Mouse (Mus musculus): ENCODE measurements at regions not wholly inside any gene's neighbourhood (a gene's known extent, or its start where the extent isn't known, plus 50 kb on each side); places are given as distances from the start of the nearest gene placed in this dataset.

DNA sequence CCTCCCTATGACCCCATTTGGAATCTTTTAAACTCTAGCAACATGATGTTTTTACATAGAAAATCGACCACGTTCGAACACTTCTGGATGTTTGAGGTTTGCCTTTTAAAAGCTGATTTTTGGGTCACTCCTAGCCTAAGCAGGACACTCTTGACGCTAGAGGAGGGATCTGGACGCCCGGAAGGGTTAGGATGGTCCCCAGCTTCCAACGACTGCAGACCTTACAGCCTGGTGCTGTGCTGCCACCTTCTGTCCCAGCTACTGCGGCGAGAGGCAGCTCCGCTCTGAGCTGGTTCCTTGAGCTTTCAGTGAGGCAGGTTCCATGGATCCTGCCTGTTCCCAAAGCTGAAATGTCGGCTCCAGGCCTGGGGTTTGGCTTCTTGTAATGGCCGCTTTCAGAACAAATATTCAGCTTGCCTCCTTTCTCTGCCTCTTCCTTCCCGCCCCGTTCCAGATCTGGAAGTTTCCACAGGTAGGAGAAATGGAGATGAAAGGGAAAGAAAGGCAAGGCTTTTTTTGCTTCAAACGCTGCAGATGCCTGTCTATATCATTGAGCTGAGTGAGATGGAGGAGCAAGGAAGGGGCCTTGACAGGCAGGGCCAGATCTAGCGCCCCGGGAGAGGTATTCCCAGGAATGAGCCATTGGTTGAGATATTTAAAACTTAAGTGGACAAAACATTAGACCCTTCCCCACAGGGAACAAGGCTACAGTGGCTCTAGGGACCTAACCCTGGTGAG is 152.7 kb upstream of the Habp2 start:
- Histone ChIP-seq H3K4me1 (ENCODE audit: control insufficient read depth, insufficient read depth, low read length) (peaks cover 2% of the 10 kb centered on the region; the same call in 1 of the 2 replicates), H3K36me3 (ENCODE audit: control insufficient read depth, insufficient read depth, low read length) (no peaks in the 10 kb centered on the region), H3K4me2 (ENCODE audit: low read depth, low read length) (peak overlapping the region; percentile 33), H3K27me3 (ENCODE audit: control insufficient read depth, insufficient read depth, low read length) (no peaks in the 10 kb centered on the region), H3K4me3 (replicated peaks; ENCODE audit: low read length) (no peak overlapping the region), H3K27ac (ENCODE audit: low read length) (no peak overlapping the region), H3K9ac (ENCODE audit: low read length) (peak overlapping the region; percentile 41; the same call in 1 of the 2 replicates), H3K9me3 (replicated peaks; ENCODE audit: control insufficient read depth, low read length) (no peaks in the 10 kb centered on the region)
- peak; percentile 90 for ATAC-seq (ENCODE audit: insufficient read depth, low FRiP score)
- WGBS: 20% methylated on average over 17 of the region's 17 CpGs

DNA sequence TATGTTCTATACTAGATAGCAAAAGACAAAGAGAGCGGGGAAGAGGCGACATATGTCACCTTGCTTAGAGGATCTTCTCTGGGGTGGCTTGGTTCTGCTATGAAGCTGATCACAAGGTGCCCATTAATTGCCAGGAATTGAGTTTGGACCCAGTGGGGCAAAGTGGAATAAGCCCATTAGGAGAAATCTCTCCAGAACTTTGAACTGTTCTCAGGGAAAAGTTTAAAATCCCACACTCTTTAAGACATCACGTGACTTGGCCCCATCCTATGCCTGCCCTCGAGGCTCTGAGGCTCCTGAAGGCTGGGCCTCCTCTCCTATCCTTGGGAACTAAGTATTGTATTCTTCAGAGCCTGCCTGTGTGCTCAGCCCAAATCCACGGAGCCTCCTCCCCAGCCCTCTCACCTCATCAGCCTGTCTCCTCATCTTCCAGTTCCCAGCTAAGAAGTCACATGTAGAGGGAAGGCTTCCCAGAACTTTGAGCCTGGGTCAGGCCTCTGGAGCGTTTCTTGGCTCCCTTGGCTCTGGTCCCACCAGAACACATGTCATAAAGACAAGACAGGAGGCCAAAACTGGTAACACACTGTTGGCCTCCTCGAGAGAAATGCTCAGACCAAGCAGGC is 151.5 kb upstream of the Habp2 start:
- Histone ChIP-seq H3K27me3 (ENCODE audit: control insufficient read depth, insufficient read depth, low read length) (no peaks in the 10 kb centered on the region), H3K4me1 (ENCODE audit: control insufficient read depth, insufficient read depth, low read length) (peaks cover 2% of the 10 kb centered on the region; the same call in 1 of the 2 replicates), H3K4me2 (ENCODE audit: low read depth, low read length) (no peak overlapping the region), H3K27ac (ENCODE audit: low read length) (no peak overlapping the region), H3K9ac (ENCODE audit: low read length) (no peak overlapping the region), H3K9me3 (replicated peaks; ENCODE audit: control insufficient read depth, low read length) (no peaks in the 10 kb centered on the region), H3K36me3 (ENCODE audit: control insufficient read depth, insufficient read depth, low read length) (no peaks in the 10 kb centered on the region), H3K4me3 (replicated peaks; ENCODE audit: low read length) (no peak overlapping the region)
- 78% methylated on average over 7 of the region's 7 CpGs for WGBS
- ATAC-seq (ENCODE audit: insufficient read depth, low FRiP score): no peak

DNA sequence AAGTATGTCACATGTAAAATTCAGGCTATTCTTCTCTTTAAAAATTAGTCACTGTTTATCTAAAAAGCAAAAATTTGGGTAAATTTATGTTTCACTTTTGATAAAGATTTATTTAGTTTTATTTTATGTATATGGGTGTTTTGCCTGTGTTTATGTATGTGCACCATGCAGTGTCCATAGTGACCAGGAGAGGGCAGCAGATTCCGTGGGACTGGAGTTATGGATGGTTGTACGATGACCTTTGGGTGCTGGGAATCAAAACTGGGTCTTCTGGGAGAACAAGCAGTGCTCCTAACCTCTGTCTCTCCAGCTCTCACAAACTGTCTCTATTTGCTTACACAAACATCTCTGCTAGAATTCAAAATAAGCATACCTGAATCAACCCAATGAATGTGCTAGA is 146.4 kb upstream of the Habp2 start:
- no peak for ATAC-seq (ENCODE audit: insufficient read depth, low FRiP score)
- Histone ChIP-seq H3K27ac (ENCODE audit: low read length) (no peak overlapping the region), H3K9ac (ENCODE audit: low read length) (no peak overlapping the region), H3K36me3 (ENCODE audit: control insufficient read depth, insufficient read depth, low read length) (no peaks in the 10 kb centered on the region), H3K4me1 (ENCODE audit: control insufficient read depth, insufficient read depth, low read length) (no peaks in the 10 kb centered on the region), H3K4me3 (replicated peaks; ENCODE audit: low read length) (no peak overlapping the region), H3K4me2 (ENCODE audit: low read depth, low read length) (no peak overlapping the region), H3K9me3 (replicated peaks; ENCODE audit: control insufficient read depth, low read length) (peaks cover 6% of the 10 kb centered on the region), H3K27me3 (ENCODE audit: control insufficient read depth, insufficient read depth, low read length) (no peaks in the 10 kb centered on the region)
- WGBS: 81% methylated on average over 2 of the region's 2 CpGs

DNA sequence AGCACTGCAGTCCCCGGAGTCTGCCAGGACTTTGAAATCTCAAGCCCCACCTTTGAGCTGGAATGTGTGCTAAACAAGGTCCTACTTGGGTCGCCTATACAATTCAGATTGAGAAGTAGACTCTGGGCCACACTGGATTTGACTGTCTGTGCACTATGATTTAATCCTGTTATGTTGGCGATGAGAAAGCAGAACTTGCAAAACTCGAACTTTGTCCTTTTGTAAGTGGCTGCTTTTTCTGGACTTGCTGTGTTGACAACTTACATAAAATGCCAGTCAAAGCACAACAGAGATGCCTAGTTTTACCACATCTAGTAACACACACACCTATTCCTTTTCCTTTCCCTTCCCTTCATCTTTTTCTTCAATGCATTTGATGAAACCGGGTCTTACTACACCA is 142.7 kb upstream of the Habp2 start:
- Histone ChIP-seq H3K9ac (ENCODE audit: low read length) (no peak overlapping the region), H3K4me1 (ENCODE audit: control insufficient read depth, insufficient read depth, low read length) (no peaks in the 10 kb centered on the region), H3K27me3 (ENCODE audit: control insufficient read depth, insufficient read depth, low read length) (no peaks in the 10 kb centered on the region), H3K36me3 (ENCODE audit: control insufficient read depth, insufficient read depth, low read length) (no peaks in the 10 kb centered on the region), H3K4me3 (replicated peaks; ENCODE audit: low read length) (no peak overlapping the region), H3K9me3 (replicated peaks; ENCODE audit: control insufficient read depth, low read length) (peaks cover 6% of the 10 kb centered on the region), H3K27ac (ENCODE audit: low read length) (no peak overlapping the region), H3K4me2 (ENCODE audit: low read depth, low read length) (no peak overlapping the region)
- 78% methylated on average over 5 of the region's 5 CpGs for WGBS
- no peak for ATAC-seq (ENCODE audit: insufficient read depth, low FRiP score)

DNA sequence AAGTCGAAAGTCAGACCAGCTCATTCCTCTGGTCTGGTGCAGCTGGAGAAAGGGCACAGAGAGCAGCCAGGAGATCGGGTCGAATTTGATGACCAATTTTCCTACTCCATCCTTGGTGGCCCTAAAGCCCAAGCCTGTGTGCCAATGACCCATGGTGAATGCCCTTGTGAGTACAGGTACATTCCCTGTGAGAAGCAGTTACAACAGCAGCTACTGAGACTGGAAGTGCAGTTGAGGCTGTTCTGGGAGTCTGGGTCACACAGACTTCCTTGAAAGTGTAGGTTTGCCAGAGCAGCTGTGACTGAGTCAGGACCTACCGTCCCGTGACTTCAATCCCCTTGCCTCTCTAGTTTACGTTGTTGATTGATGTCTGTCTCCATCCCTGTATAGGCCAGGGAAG is 129.8 kb upstream of the Habp2 start:
- ATAC-seq (ENCODE audit: insufficient read depth, low FRiP score): no peak
- H3K4me2 ChIP-seq (ENCODE audit: low read depth, low read length): no peak overlapping the region
- H3K27me3 ChIP-seq (ENCODE audit: control insufficient read depth, insufficient read depth, low read length): no peaks in the 10 kb centered on the region
- no peak overlapping the region for H3K27ac ChIP-seq (ENCODE audit: low read length)
- WGBS: 68% methylated on average over 6 of the region's 6 CpGs
- no peaks in the 10 kb centered on the region for H3K9me3 ChIP-seq (replicated peaks; ENCODE audit: control insufficient read depth, low read length)
- H3K9ac ChIP-seq (ENCODE audit: low read length): no peak overlapping the region
- no peaks in the 10 kb centered on the region for H3K36me3 ChIP-seq (ENCODE audit: control insufficient read depth, insufficient read depth, low read length)
- no peak overlapping the region for H3K4me3 ChIP-seq (replicated peaks; ENCODE audit: low read length)
- H3K4me1 ChIP-seq (ENCODE audit: control insufficient read depth, insufficient read depth, low read length): no peaks in the 10 kb centered on the region

DNA sequence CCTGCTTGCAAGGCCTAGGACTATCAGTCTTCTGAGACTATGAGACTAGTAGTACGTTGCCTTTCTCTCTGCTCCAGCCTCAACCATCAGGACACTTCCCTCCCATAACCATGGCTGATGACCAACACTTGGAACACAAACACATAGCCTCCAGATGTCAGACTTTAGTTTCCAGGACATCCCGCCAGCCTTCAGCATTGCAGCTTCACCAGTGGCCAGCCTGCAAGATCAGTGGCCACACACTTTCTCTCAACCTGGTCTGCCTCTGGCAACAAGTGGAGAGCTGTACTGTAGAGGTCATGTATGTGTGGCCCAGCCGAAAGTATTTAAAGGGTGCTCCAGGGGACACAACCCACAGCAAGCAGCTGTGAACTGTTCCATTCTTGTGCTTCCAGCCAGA is 124.8 kb upstream of the Habp2 start:
- 69% methylated on average over 3 of the region's 3 CpGs for WGBS
- H3K27me3 ChIP-seq (ENCODE audit: control insufficient read depth, insufficient read depth, low read length): no peaks in the 10 kb centered on the region
- no peaks in the 10 kb centered on the region for H3K4me1 ChIP-seq (ENCODE audit: control insufficient read depth, insufficient read depth, low read length)
- H3K9ac ChIP-seq (ENCODE audit: low read length): no peak overlapping the region
- H3K36me3 ChIP-seq (ENCODE audit: control insufficient read depth, insufficient read depth, low read length): no peaks in the 10 kb centered on the region
- H3K4me3 ChIP-seq (replicated peaks; ENCODE audit: low read length): no peak overlapping the region
- ATAC-seq (ENCODE audit: insufficient read depth, low FRiP score): no peak
- H3K4me2 ChIP-seq (ENCODE audit: low read depth, low read length): no peak overlapping the region
- H3K9me3 ChIP-seq (replicated peaks; ENCODE audit: control insufficient read depth, low read length): no peaks in the 10 kb centered on the region
- H3K27ac ChIP-seq (ENCODE audit: low read length): no peak overlapping the region; the same call in 1 of the 2 replicates

DNA sequence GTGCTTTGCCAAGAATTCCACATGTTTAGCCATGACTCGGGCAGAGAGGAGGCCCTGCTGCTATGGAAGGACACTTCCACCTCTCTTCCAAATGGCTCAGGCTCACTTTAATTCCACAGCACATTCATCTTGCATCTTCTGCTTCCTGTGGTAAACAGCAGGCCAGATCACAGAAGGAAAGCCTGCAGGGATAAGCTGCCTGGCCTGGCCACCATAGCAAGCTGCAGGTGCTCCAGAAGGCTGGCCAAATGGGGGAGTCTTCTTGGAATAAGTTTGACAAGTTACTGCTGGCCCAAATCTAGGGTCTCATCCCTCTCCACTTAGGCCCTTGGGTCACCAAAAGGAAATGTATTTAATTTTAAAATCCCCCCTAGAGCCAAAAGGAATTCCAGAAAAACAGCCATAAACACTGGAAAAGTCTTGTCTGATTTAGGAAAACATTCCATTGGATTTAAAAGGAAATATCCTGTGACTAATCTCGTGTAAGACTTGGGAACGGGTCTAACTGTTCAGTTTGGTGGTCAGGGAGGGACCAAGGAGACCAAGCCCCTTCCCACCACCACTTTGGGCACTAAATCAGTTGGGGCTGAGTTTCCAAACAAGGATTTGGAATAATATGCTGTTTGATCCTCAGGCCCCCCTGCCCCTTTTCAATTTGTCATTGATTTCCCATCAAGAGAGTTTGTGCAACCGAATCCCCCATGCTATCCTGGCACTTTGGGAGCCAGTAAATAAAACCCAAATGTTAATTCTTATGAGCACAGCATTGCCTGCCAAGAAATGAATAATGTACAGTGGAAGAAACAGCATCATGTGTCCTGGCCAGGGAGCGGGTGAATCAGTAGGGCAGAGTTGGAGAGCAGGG is 117.6 kb upstream of the Habp2 start:
- WGBS: 51% methylated on average over 5 of the region's 5 CpGs
- no peak for ATAC-seq (ENCODE audit: insufficient read depth, low FRiP score)
- H3K9ac ChIP-seq (ENCODE audit: low read length): no peak overlapping the region
- H3K27me3 ChIP-seq (ENCODE audit: control insufficient read depth, insufficient read depth, low read length): no peaks in the 10 kb centered on the region
- H3K4me2 ChIP-seq (ENCODE audit: low read depth, low read length): no peak overlapping the region
- H3K36me3 ChIP-seq (ENCODE audit: control insufficient read depth, insufficient read depth, low read length): no peaks in the 10 kb centered on the region
- H3K27ac ChIP-seq (ENCODE audit: low read length): no peak overlapping the region; the same call in 1 of the 2 replicates
- H3K4me3 ChIP-seq (replicated peaks; ENCODE audit: low read length): no peak overlapping the region
- no peaks in the 10 kb centered on the region for H3K4me1 ChIP-seq (ENCODE audit: control insufficient read depth, insufficient read depth, low read length)
- peaks cover 6% of the 10 kb centered on the region; the same call in 1 of the 2 replicates for H3K9me3 ChIP-seq (replicated peaks; ENCODE audit: control insufficient read depth, low read length)

DNA sequence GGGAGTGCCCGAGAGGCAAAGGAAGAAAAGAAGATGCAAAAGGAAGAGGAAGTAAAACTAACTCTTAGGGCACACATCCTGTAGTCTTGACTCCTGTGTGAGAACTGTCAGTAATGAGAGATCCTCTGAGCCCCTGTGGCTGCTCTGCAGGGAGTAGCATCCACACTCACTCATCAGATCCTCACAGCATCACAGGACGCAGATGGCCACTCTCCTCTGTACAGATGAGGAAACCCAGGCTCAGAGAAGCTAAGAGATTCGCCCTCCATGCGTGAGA is 117.0 kb upstream of the Habp2 start:
- no peaks in the 10 kb centered on the region for H3K27me3 ChIP-seq (ENCODE audit: control insufficient read depth, insufficient read depth, low read length)
- H3K27ac ChIP-seq (ENCODE audit: low read length): no peak overlapping the region; the same call in 1 of the 2 replicates
- ATAC-seq (ENCODE audit: insufficient read depth, low FRiP score): no peak
- H3K36me3 ChIP-seq (ENCODE audit: control insufficient read depth, insufficient read depth, low read length): no peaks in the 10 kb centered on the region
- 77% methylated on average over 4 of the region's 4 CpGs for WGBS
- no peak overlapping the region for H3K9ac ChIP-seq (ENCODE audit: low read length)
- H3K9me3 ChIP-seq (replicated peaks; ENCODE audit: control insufficient read depth, low read length): peaks cover 6% of the 10 kb centered on the region; the same call in 1 of the 2 replicates
- no peak overlapping the region for H3K4me3 ChIP-seq (replicated peaks; ENCODE audit: low read length)
- H3K4me2 ChIP-seq (ENCODE audit: low read depth, low read length): no peak overlapping the region
- no peaks in the 10 kb centered on the region for H3K4me1 ChIP-seq (ENCODE audit: control insufficient read depth, insufficient read depth, low read length)

DNA sequence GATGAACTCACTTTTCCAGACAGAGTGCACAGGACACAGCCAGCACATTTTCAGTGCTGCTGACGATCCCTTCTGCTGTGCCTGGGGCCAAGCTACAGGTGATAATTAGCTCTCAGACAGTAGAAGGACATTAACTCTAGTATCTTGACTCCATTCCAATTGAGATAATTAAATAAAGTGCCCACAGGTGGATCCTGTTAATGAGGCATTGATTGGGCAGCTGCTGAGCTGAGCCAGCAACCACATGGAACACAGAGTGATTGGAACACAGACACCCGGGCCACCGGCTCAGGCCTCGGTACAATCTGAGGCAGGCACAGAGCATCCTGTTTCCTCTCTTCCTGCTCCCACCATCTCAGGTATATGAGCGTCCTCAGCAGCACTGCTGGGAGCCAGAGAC is 114.5 kb upstream of the Habp2 start:
- WGBS: 61% methylated on average over 5 of the region's 5 CpGs

More for the DNA sequence above, 114.5 kb upstream of the Habp2 start:
- Histone ChIP-seq H3K27ac (ENCODE audit: low read length) (no peak overlapping the region), H3K4me1 (ENCODE audit: control insufficient read depth, insufficient read depth, low read length) (no peaks in the 10 kb centered on the region), H3K36me3 (ENCODE audit: control insufficient read depth, insufficient read depth, low read length) (no peaks in the 10 kb centered on the region), H3K4me3 (replicated peaks; ENCODE audit: low read length) (no peak overlapping the region), H3K27me3 (ENCODE audit: control insufficient read depth, insufficient read depth, low read length) (no peaks in the 10 kb centered on the region), H3K4me2 (ENCODE audit: low read depth, low read length) (no peak overlapping the region), H3K9me3 (replicated peaks; ENCODE audit: control insufficient read depth, low read length) (0 out of 2 replicates have a peak, but pooled peaks cover 3% of the 10 kb centered on the region), H3K9ac (ENCODE audit: low read length) (no peak overlapping the region)
- ATAC-seq (ENCODE audit: insufficient read depth, low FRiP score): no peak
